Mouse (Mus musculus): ENCODE data around the gene Aida.
"Not testable (repeated sequence)": the region's sequence is repeated elsewhere in the genome, so short reads cannot be mapped to it uniquely, and the experiment has no call there.

Gene Aida

DNA sequence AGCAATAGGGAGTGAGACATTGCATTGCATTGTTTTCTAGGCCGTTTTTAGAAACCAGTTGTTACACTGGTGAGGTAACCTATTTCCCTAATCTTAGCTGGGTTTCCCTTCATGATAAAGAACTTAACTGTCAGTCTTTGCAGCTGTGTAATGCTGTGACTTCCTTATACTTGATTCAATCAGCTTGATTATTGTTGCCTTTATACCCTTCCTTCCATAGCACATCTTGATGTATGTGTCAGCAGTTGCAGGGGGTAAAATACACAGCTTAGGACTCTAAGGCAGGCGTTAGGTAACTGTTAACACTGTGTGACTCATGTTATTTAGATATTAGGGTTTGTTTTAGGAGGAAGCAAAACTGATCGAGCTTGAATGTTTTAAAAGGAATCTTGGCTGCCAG, 24.3 kb downstream of the Aida start:
- no peak for DNase-seq (ENCODE audit: low spot score in 2 of 2)

DNA sequence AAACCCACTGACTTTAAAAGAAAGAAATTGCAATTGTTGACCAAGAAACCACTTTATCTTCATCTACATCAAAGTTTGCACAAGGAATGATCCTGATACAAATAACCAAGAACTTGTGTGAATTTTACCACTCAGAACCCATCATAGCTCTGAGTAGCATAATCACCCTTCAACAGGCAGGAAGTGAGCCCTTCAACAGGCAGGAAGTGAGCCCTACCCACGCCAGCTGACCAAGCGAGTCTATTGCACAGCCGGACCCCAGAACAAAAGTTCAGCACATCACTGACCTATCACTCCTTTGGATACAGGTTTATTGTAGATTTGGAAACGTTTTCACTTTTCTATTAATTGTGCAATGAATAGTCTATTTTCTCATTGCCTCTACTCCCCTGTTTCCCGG, 26.1 kb downstream of the Aida start:
- not testable (repeated sequence) for DNase-seq (ENCODE audit: low spot score in 2 of 2)

DNA sequence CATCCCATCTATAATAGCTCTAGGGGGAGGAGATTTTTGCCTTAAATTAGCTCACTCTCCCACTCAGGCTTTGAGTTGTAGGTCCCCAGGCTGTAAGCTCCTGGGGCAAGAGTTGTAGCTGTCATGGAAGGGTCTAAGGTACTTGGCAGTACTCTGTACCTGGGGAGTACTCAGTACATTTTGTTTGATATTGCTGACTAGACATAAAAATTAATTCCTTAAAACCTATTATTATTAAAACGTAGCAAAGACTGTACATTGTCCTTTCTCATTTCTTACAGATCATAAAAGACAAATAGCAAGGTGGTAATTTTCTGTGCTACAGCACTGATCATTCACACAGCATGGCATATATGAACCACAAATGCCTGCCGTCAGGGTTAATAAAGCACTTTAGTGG, 27.5 kb downstream of the Aida start:
- DNase-seq (ENCODE audit: low spot score in 2 of 2): no peak

DNA sequence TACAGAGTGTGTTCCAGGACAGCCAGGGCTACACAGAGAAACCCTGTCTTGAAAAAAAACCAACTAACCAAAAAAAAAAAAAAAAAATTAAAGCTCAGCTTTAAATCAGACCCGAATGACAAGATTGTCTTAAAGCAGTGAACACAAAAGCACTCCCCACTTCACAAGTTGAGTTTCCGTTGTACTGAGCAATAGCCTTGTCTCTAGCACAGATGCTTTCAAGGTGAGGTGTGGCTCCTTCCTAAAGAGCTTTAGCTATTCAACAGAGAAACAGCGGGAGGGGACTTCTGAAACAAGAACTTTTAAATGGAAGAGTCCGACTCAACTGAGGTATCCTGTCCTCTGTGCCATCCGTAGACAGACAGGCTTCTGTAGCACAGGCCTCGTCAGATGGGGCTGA, 28.0 kb downstream of the Aida start:
- no peak for DNase-seq (ENCODE audit: low spot score in 2 of 2)

DNA sequence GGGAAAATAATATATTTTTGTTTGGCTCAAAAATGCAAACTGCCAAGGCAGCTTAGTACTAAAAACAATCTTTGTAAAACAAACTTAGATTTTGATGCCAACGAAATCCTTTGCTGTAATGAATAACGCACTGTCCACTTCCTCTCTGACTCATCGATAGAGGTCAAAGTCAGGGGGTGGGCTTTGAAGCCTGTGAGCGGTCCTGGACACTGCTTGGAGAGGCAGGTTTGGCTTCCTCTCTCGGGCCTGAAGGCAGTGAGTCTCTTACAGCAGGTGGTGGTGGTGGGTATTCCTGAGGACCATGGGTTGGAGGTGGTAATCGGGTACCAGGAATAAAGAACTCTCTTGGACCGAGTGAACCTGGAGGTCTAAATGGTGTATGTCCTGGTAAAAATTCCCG, 30.8 kb downstream of the Aida start:
- DNase-seq (ENCODE audit: low spot score in 2 of 2): no peak

DNA sequence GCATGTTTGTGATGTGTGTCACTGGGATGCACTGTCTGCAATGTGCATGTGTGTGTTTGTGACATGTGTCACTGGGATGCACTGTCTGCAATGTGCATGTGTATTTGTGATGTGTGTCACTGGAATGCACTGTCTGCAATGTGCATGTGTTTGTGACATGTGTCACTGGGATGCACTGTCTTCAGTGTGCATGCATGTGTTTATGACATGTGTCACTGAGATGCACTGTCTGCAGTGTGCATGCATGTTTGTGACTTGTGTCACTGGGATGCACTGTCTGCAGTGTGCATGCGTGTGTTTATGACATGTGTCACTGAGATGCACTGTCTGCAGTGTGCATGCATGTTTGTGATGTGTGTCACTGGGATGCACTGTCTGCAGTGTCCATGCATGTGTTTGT, 46.5 kb downstream of the Aida start:
- not testable (repeated sequence) for DNase-seq (ENCODE audit: low spot score in 2 of 2)

DNA sequence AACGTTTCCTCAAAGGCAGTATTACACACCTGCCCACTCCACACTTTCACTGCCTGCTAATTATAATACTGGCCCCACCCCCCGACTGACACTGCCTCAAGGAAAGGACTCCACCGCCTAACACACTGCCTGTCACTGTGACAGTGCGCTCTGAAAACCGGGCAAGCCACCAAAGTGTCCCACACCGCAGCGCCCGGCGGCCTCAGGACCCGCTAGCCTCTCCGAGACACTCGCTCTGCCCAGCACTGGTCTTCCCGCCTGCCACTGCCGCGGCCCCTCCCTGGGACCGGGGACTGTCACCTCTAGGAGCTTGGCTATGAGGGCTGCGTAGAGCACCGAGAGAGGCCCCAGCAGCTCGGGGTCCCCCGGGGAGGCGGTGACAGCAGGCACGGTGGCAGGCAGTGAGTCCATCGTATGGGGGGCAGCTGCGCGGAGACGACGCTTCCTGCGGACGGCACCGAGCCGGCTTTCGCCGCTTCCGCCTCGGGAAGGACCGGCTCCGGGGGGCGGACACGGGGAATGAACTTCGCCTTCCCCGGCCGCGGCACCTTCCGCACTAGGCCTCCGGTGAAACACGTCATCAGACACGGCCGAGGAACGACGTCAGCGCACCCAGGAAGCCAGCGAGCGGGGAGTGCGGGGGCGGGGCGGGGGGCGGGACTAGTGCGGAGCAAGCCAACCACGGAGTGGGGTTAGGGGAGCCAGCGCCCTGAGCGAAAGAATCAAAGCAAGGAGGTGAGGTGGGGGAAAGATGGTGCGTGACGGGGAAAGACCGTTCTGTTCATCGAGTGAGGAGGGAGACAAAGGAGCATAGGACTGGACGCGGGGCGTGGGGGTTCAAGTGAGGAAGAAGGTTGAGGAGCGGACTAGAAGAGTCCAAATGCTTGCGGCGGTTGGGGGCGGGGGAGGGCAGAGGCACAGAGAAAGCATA, 48.8 kb downstream of the Aida start:
- DNase-seq (ENCODE audit: low spot score in 2 of 2): peak; percentile 88 to 95

DNA sequence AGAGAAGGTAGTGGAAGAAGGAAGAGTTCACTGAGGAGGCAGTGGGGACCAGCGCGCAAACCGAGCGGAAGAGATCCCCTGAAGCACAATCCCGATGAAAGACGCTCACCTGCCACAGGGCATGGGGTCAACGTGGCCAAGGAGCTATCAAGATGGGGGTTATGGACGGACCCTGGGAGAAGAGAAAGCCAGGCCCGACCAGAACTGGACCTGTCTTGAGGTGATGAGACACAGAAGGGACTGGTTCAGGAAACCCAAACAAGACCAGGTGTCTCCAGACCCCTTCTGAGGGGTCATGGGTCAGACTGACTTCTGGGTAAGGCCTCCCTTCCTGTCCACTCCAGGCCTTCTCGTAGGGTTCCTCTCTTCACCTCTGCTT, 49.4 kb downstream of the Aida start:
- no peak for DNase-seq (ENCODE audit: low spot score in 2 of 2)

DNA sequence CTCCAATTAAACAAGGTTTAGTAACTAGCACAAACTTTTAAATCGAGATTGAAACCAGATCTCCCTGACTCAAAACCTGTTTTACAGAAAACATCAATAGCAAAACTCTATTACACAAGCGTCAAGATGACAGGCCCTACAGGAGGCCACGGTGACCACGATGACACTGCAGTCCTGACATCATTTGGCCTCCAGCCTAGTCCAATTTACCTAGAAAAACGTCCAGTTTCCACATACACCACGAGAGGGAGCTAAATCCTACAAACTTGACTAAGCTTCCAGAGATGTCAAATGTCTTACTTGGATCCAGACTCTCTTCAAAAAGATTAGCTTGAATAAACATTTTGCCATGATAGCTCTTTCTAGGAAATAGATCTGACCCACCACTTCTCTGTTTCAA, 53.5 kb downstream of the Aida start:
- peak; percentile 61 to 73 for DNase-seq (ENCODE audit: low spot score in 2 of 2)

DNA sequence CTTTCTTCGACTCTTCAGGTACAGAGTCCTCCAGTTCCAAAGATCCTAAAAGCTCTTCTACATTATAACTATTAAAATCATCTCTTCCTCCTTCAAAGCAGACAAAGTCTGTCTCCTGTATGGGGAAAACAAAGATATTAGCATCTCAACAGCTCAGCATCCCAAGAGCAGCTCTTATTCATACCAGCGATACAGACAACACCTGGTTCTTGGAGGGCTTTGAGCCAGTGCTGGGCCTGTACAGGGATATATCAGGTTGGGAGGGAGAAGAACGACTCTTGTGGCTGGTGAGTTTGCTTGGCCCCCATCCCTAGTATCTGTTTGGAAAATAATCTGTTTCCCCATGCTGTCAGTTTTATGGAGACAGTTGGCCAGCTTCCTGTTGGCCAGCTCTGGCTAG, 62.5 kb downstream of the Aida start:
- no peak for DNase-seq (ENCODE audit: low spot score in 2 of 2)

DNA sequence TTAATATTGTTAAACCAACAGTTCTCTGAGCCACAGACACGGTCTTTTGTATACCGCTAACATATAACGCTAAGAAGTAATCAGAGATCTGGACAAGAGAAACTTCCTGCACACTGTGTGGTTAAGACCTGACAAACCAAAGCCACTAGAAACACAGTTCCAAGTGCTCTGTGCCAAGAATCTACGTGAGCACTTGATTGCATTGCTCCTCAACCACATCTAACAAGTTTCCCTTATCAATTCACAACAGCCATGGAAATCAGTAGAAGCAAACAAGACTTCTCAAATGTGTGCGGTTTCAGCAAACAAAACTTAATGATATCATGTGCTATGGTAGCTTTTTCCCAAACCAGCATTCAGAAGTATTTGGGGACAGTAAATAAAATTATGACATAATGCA, 65.9 kb downstream of the Aida start:
- DNase-seq (ENCODE audit: low spot score in 2 of 2): no peak

DNA sequence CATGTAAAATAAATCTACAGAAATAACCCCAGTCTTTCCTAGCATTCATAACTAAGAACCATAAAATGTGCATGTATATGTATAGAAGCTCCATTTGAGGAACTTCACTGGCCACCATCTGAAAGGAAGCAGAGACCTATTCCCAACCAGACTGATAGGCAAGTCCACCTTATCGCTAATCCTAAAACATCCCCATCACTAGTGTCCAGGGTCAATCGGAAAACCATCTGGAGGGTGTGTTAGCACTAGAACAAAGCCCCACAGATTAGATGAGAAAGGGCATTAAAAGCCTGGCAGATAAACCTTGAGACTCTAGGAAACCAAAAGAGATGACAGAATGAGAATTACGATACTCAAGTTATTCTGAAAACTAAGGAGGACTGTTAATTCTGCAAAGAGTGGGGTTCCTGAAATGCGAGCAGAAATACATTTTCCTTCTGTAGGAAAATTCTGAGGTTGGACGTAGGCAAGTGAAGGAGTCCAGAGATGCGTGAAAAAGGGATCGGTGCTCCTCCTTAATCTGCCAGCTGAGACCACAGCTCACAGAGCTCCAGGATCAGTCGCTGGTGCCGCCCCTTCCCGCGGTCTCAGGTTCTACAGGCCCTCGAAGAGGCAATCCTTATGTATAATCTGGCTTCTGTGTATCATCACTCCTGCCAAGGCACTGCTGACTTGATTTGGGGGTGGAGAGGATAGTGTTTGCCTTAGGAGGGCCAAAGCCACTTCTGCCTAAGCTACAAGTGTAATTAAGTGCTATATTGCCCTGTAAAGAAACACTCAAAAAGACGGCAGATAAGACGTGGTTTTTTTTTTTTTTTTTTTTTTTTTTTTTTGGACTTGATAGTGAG, 66.6 kb downstream of the Aida start:
- no peak for DNase-seq (ENCODE audit: low spot score in 2 of 2)

DNA sequence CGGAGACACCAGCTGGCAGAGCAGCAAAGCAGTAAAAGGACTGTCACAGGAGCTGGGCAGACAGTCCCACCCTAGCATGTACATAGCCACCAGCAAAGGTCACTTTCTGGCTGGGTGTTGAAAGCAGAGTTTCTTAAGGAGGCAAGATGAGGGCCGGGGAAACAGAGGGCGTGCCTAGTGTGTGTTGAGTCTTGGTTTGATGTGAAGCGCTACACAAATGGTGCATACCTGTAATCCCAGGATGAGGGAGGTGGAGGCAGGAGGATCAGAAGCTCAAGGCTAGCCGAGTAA, 67.1 kb downstream of the Aida start:
- no peak for DNase-seq (ENCODE audit: low spot score in 2 of 2)

DNA sequence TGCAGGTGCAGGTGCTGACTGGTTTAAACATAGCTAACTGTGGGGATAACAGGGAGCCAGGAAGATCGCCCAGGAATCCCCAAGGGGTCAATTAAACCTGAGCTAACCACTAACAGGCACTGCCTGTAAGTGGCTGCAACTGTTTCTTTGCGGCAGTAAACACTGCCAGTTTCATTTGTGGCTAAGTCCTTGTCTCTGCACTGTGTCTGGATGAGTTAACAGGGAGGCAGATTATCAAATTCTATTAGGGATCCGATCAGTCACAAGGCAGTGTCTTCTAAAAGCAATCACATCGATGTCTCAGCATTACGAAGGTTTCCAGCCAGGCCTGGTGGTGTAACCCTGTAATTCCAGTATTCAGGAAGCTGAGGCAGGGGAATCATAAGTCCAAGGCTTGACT, 70.0 kb downstream of the Aida start:
- no peak for DNase-seq (ENCODE audit: low spot score in 2 of 2)

DNA sequence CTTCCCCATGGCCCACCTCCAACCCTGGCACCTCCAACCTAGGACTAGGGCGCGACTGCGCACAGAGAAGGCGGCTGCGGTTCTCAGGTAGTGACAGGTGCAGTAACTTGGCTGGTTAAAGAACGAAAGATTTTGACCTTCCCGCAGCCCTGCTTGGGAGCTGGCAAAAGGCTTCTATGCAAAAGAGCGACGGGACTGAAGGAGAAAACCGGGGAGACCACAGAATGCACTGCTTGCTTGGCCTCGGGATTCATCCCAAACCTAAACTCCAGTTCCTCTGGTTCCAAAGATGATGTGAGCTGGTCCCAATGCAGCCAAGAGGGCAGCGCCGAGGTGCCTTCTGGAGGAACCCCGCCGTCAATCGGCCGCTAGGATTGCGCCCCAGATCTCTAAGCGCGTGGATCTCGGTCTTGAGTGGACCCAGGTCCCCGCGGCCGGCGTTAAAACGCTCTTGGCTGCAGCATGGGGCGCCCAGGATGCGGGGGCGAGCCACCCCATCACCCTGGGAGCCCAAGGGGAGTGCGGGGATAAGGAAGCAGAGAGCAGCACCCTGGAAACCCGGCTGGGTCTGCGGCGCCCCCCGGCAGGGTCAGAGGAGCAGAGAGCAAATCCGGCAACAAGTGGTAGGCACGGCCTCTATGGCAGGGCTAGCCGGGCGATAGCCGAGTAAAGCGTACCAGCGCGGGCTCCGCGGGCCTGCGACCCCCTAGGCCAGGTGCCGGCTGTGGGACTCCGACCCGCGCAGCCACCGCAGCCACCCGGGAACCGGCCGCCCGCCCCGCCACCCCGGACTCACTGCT, 72.4 kb downstream of the Aida start:
- peak in 1 of 2 experiments; percentile 21 for DNase-seq (ENCODE audit: low spot score in 2 of 2)

DNA sequence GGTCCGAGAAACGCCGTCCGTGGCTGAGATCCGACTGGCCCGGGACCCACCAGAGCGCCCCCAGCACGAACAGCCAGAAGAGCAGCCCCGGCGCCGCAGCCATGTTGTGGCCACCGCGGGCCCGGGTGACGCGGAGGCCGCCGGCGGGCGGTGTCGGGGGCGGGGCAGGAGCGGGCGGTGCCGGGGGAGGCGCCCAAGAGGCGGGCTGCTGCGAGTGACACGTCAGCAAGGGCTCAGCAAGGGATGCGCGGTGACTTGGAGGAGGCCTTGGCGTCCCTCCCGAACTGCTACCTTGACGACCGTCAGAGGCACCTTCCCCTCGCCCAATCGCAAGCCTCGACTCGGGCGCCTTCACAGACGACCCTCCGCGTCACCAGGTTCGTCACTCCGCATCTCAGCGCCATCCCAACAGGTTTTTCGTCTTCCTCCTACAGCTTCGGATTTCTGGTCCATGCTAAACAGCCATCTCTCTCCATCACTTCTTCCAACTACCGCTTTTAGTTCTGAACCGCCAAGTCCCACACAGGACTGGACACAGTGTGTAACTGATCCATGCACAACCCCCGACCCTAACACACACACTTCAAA, 73.1 kb downstream of the Aida start, which contains the start of gene Mia3:
Mia3 (minus strand) TSS at position 127 of the 588 bp plus-strand sequence.
- DNase-seq (ENCODE audit: low spot score in 2 of 2): peak; percentile 88 to 94

DNA sequence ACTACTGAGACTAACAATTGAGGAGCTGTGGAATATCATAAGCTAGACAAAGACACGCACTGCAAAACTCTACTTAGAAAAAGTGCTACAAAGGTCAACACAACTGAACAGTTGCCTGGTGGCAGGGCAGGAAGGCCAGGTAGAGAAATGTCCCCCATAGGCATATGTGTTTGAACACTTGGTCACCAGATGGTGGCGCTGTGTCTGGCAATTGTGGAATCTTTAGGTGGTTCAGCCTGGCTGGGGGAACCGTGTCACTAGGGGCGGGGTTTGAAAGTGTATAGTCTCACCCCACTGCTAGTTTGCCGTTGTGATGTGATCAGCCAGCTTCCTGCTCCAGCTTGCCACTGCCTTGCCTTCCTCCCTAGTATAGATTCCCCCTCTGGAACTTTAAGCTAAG, 78.3 kb downstream of the Aida start:
- DNase-seq (ENCODE audit: low spot score in 2 of 2): no peak
